Mouse (Mus musculus) 3T3-L1 (cell line): ENCODE data around the gene Gprin3.

Experiments
- DNase-seq: peaks from one replicate; pipeline ENCODE4 v3.0.0-alpha.2; 2015; ENCODE audit warnings: low read depth, low spot score

Gene Gprin3

DNA sequence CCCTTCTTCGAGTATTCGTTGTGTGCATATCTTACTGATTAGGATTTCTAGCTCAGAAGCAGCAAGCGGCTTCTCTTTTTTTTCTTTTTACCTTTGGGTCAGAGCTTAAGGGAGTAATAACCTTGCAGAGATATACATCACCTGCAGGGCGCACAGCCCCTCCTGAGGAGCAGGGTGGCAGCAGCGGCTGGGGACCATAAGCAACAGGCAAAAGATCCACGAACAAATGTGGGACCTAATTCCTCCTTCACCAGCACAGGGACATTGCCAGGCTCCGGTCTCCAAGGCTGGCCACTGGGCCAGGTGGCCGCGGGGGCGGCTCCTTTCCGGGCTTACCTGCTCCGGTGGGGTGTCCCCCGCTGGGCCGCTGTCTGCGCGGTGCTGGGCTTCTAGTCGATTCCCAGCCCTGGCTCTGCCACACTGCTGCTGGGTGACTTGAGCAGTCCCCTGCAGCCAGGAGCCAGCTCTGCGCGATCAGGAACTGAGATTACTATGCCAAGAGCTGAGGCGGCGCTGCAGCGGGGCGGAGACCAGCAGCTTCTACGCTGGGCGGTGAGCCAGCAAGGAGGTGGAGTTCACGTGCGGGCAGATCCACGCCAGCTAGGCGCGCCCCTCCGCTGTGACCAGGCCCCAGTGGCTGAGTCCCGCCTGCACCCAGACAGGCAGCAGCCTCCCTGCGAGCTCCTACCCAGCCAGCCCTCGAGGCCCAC, at the start of gene Gprin3:
Gene Gprin3, minus strand, starts transcription at position 471 of the 710 bp plus-strand sequence.
- DNase-seq = peak; percentile 84

DNA sequence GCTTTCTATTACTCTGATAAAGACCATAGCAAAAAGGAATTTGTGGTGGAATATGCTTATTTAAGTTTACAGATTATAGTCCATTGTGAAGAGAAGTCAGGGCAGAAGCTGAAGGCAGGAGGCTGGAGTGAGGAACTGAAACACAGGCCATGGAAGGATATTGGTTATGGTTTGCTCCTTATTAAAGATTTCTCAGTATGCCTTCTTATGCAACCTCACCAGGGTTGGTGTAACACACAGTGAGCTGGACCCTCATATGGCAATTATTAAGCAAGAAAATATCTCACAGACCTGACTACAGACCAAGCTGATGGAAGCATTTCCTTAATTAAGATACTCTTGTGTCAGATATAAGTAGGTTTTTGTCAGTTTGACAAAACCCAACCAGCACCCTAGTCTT, 32.8 kb upstream of the Gprin3 start:
- DNase-seq = no peak

GRCm38 (mm10) chr6:59456116-59456515, 30.0 kb upstream of the Gprin3 start:
- DNase-seq = no peak

GRCm38 (mm10) chr6:59451348-59451747, 25.3 kb upstream of the Gprin3 start:
- peak; percentile 82 for DNase-seq

GRCm38 (mm10) chr6:59445101-59445503, 19.0 kb upstream of the Gprin3 start:
- DNase-seq = peak; percentile 57

GRCm38 (mm10) chr6:59435906-59436305, 9.8 kb upstream of the Gprin3 start:
- DNase-seq = no peak

DNA sequence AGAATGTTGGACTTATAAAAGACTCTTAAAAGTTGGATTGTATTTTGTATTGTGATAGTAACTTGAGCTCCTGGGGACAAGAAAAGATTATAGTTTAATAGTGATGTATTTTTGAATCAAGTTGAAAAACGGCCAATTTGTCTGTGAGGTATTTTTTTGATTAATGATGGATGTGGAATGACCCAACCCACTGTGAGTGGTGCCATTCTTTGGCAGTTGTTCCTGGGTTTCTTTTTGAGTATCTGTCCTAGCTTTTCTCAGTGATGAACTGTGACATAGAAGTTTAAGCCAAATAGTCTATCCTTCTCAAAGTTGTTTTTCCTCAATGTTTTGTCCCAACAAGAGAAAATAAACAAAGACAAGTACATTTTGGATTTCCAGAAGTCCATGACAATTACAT, 7.0 kb upstream of the Gprin3 start:
- peak; percentile 70 for DNase-seq

- no peak for DNase-seq
Measured at GRCm38 (mm10) chr6:59426534-59426885, 416 bp upstream of the Gprin3 start.

DNA sequence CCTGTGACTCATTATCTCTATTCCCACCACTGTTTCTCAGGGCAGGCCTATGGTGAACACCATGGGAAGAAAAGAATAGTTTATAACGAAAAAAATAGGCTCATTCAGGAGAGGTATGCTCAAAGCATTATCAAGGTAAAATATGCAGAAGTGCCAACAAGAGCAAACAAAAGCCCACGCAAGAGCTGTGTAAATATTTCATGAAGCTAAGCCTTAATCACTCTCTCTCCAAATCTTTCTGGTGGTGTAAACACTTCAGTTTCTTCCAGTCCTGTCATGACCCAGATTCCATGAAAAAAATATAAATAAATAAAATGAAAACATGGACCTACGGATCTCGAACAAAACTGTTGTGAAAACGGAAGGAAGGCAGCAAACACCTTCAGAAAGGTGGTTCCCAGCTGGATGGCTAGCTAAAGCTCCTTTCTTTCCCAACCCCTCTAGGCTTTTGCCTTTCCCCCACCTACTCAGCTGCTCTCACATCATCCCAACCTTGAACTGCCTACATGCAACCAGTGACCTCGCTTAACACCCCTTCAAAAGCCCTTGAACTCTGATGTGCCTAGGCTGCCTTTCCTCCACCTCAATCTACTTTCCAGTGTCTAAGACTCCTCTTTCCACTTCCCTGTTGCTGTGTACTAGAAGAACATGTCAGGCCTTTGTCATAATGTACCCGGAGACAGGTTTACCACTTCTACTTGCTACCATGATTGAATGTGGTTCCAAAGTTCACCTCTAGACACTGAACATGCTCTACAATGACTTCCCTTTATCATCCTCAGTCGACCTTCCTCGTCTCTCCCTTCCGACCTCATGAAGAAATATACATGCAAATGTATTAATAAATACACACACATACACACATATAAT, 988 bp downstream of the Gprin3 start:
- DNase-seq = no peak

GRCm38 (mm10) chr6:59423836-59424235, 2.3 kb downstream of the Gprin3 start:
- no peak for DNase-seq

GRCm38 (mm10) chr6:59419264-59419663, 6.8 kb downstream of the Gprin3 start:
- no peak for DNase-seq

DNA sequence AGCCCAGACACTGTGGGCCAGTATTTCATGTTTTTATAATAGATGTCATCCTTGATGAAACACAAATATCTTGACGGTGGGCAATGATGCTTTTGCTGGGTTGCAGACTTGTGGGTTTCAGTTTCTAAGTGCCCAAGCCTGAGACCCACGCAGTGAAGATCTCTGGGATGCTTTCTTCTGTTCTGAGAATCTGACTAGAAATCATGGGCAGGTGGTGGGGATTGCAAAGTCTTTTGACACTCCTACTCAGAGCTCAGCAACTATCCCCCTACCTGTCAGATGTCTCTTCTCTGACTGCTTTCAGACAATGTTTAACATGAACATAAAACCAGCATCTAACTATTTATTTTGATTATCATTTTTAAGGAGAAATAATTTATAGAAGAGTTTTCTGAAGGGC, 7.4 kb downstream of the Gprin3 start:
- no peak for DNase-seq

DNA sequence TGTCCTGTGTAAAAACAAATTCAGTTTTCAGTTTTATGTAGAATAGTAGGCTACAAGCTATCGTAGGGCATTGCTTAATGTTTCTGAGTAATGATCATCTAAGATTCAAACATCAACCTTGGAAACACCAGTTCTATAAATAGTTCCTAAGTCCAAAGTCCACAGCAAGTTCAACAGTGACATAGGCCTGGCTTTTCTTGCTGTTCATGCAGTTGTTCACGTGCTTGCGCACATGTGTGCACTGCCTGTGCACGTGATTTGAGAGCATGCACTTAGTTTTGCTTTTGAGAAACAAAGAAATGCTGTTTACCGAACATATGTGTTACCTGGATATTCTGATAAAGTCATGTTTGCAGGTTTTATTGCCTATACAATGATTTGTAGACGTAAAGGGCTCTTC, 11.3 kb downstream of the Gprin3 start:
- DNase-seq = no peak

DNA sequence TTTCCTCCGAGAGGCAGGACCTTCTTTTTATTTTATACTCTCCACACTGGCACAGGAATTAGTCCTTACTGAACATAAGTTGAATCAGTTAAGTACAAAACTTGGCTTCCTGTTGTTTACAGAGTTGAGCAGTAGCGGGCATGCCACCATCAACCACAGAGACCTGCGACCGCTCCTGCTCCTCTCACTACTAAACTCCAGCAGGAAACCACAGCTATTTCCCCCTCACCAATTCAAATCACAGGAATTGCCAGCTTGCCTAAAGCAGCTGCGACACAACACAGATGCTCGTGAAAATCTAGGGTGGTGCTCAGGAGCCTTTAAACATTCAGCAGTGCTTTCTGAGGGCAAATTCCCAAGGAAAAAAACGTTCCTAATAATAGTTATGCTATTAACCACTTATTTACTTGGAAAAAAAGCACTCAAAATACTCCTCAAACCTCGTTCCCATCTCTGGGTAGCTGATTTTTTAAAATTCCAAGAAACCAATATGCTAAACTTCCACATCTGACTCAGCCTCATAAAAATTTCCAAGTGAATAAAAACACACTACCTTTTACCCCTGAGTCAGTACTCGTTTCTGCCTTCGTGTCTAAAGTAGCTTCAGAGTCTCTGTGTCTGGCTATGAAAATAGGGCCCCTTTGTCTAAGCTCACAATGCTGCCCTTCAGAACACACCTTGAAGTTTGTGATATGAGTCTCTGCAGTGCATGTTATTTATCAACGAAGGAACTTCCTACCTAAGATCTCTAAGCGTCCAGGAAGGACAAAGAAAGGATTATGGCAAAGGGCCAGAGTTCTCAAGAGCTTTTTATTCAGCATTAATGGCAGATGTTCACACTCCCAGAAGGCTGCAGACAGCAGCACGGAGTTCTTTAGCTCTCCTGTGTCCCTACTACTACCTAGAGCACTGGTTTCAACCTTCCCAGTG, 13.4 kb downstream of the Gprin3 start:
- DNase-seq = peak; percentile 82

GRCm38 (mm10) chr6:59409001-59409700, 16.9 kb downstream of the Gprin3 start:
- peak; percentile 62 for DNase-seq

- no peak for DNase-seq
Measured at GRCm38 (mm10) chr6:59407482-59407997, 18.6 kb downstream of the Gprin3 start.

DNA sequence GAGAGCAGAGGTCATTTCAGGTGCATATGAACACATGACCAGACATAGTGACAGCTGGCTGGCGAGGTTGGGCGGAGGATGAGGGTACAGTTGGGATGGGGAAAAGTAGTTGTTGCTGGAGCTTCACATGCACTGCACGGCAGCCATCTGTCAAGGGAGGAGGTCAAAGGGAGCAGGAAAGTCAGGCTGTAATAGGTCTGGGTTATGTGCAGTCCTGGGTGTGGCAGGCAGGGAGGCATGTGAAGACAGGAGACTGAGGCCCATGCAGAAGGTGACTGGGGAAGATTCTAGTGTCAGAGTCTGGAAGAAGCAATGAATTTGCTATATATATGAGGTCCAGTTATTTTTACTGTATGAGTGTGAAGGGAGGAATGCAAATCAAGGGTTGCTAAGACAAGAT, 35.9 kb downstream of the Gprin3 start:
- DNase-seq = no peak

- DNase-seq = peak; percentile 84
Measured at GRCm38 (mm10) chr6:59365300-59365699, 60.8 kb downstream of the Gprin3 start.

DNA sequence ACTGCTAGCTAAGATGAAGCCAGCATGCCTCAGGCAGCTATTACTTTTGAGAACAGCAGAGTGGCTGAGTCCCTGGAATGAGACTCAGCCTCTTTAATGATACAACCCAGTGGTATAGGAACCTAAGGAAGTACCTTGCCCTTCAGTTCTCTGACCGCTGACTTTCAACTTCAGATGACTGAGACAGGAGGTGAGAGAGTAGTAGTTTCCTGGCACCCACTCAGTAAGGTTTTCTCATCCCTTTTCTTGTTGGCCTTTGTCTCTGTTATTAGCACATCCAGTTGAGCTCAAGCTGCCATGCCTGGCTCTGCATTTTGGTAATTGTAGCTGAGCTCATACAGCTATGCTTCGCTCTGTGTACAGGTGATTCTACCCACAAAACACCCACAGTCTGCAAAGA, 62.8 kb downstream of the Gprin3 start:
- DNase-seq = no peak

DNA sequence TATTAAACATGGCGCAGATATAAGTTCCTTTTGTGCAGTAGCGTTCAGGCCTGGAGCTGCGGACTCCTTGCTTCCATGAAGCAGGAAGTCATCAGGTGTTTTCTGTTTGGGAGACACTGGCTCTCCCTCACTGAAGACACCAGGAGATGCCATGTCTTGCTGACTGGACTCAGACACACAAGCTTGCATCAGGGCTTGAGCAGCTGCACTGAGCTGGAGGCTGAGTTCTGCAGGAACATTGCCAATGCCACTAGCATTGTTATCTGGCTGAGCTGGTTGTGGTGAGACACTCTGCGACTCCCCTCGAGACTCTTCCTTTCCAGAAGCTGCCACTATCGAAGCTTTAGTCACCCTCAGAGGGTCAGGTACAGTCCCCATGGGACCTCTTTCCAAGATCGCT, 71.2 kb downstream of the Gprin3 start:
- peak; percentile 36 for DNase-seq
